Mouse (Mus musculus): ENCODE measurements around the gene Glt28d2. TPM values are rescaled to one million over a fixed set of nuclear protein-coding genes. Genes with fewer than 3 reads are reported as not detected.

The Glt28d2 gene
- not detected for total RNA-seq (2023)

DNA sequence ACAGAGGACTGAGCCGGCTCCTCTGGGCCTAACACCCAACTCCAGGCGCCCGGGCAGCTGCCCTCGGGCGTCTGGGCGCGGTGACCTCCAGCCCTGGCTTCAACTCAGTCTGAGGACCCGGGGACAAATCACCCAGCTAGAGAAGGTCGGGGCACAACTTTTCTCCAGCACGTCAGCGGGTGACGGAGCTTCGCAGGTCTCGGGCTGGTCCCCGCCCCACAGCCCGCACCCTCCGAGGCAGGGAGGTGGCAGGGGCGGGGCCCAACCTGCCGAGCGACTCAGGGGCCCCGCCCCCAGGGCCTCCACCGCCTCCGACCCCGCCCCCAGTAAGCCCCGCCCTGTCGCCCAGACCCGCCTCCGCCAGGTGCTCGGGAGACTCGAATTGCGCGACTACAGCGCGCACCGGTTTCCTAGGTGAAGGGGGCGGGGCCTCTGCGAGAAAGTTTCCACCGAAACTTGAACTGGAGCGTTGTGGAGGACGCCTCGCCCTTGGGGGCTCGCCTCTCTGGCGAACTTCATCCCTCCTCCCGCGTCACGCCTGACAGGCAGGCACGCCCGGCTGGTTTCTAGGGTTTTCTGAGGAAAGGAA is at the start of gene Glt28d2, which contains the start of gene Gm37240:
TSS of gene Glt28d2 (minus strand) at position 278 of the 589 bp plus-strand sequence.
TSS of gene Gm37240 (minus strand) at position 280 of the 589 bp plus-strand sequence.

Other genes with a start within 250 kb of the Glt28d2 start
- 0.30 TPM for gene Fam160a1, start 70.2 kb downstream of the Glt28d2 start, total RNA-seq (2023)
- gene Gm37240, start within 50 bp of the Glt28d2 start, total RNA-seq (2023): not detected
- gene Sh3d19, start 83.6 kb upstream of the Glt28d2 start, total RNA-seq (2023): 0.65 TPM
- not detected for gene Prss48, start 115.0 kb upstream of the Glt28d2 start, total RNA-seq (2023)